In genomic region chr15:12832599-12832998, GRCm38 (mm10) we compare ENCODE assay signal across 30 mouse cellular contexts. TPM values are rescaled to one million over a fixed set of nuclear protein-coding genes. Genes with fewer than 3 reads are reported as not detected.
DNase-seq lines count a peak whose midpoint lies in the region; ATAC-seq and TF ChIP-seq lines count a peak whose summit lies in the region.
"Had no signal": no experiment of that assay in that cellular context is flagged by ENCODE, and none has a peak within 500 bp of the region (broad histone marks: within the 10 kb centered on the region; RNA-seq: fewer than 3 reads in every experiment).

No protein-coding gene starts in this region.

- DNase-seq in heart, adult 11 months: peak; percentile 57
- no peak for DNase-seq in heart, adult 9 months (ENCODE audit: low spot score in 2 of 2)
- no peak for DNase-seq in liver, embryonic 14.5 days (ENCODE audit: low read depth in 3 of 3, low spot score in 3 of 3)
- no peak for DNase-seq in liver, postnatal 0 days
- no peak for DNase-seq in adrenal gland, postnatal 4 days (ENCODE audit: low spot score in 2 of 2)
- DNase-seq in adrenal gland, postnatal 10 days: no peak
- DNase-seq: adrenal gland, adult 8-10 months; adrenal gland, postnatal 36 days; cerebellum, adult 11 months; cerebellum, adult 2 months; cerebellum, adult 9-11 months; cerebellum, postnatal 25 days; forebrain, postnatal 0 days; gastrocnemius, adult 2 months; gastrocnemius, postnatal 14 days; heart, adult 18-20 months; heart, postnatal 14 days; heart, postnatal 4 days had no signal

- H3K27ac ChIP-seq in liver, embryonic 14.5 days: no peak overlapping the region
- no peak overlapping the region for H3K27ac ChIP-seq in liver, postnatal 0 days (ENCODE audit: low read depth)
- H3K27ac ChIP-seq: embryonic facial prominence, embryonic 12.5 days; embryonic facial prominence, embryonic 15.5 days; forebrain, embryonic 10.5 days; forebrain, embryonic 13.5 days; gastrocnemius, adult 2 months; heart, embryonic 10.5 days; heart, embryonic 13.5 days; hindbrain, embryonic 14.5 days; hindbrain, postnatal 0 days had no signal

- H3K27me3 ChIP-seq in liver, embryonic 14.5 days (ENCODE audit: control insufficient read depth, insufficient read depth, low read length): no peaks in the 10 kb centered on the region
- no peaks in the 10 kb centered on the region for H3K27me3 ChIP-seq in liver, postnatal 0 days (ENCODE audit: insufficient read depth, low read length)
- H3K27me3 ChIP-seq: embryonic facial prominence, embryonic 12.5 days; embryonic facial prominence, embryonic 15.5 days; forebrain, embryonic 13.5 days; heart, embryonic 13.5 days had no signal

- TF ChIP-seq CTCF in liver, embryonic 14.5 days (IDR thresholded peaks at IDR 0.05; ENCODE audit: low read depth): no peak
- TF ChIP-seq CTCF in liver, postnatal 0 days (IDR thresholded peaks at IDR 0.05; ENCODE audit: low read depth): no peak

- no peak overlapping the region for H3K9ac ChIP-seq in liver, embryonic 14.5 days (replicated peaks)
- H3K9ac ChIP-seq in liver, postnatal 0 days (replicated peaks): no peak overlapping the region
- H3K9ac ChIP-seq: embryonic facial prominence, embryonic 12.5 days; embryonic facial prominence, embryonic 15.5 days; forebrain, embryonic 13.5 days; forebrain, postnatal 0 days; heart, embryonic 13.5 days; hindbrain, embryonic 14.5 days had no signal

- H3K4me2 ChIP-seq in liver, embryonic 14.5 days (ENCODE audit: low read depth): no peak overlapping the region
- H3K4me2 ChIP-seq in liver, postnatal 0 days (ENCODE audit: low read depth, low read length): no peak overlapping the region
- H3K4me2 ChIP-seq: embryonic facial prominence, embryonic 12.5 days; embryonic facial prominence, embryonic 15.5 days; forebrain, embryonic 13.5 days; heart, embryonic 13.5 days; hindbrain, embryonic 14.5 days had no signal

- no peak overlapping the region for H3K4me3 ChIP-seq in liver, embryonic 14.5 days (ENCODE audit: insufficient read depth in 1 of 2, low read depth in 2 of 2, low read length in 2 of 2)
- H3K4me3 ChIP-seq in liver, postnatal 0 days (ENCODE audit: low read depth, low read length): no peak overlapping the region
- H3K4me3 ChIP-seq: embryonic facial prominence, embryonic 12.5 days; embryonic facial prominence, embryonic 15.5 days; erythroblast, embryonic 14.5 days; forebrain, embryonic 10.5 days; forebrain, embryonic 13.5 days; gastrocnemius, adult 2 months; heart, embryonic 10.5 days; heart, embryonic 13.5 days had no signal

- peaks cover 3 to 13% of the 10 kb centered on the region in 2 experiments; a peak in 3 of 4 replicates for H3K4me1 ChIP-seq in liver, embryonic 14.5 days (replicated peaks; ENCODE audit: control insufficient read depth in 2 of 2, insufficient read depth in 2 of 2, low read length in 1 of 2)
- H3K4me1 ChIP-seq in liver, postnatal 0 days (ENCODE audit: insufficient read depth): no peaks in the 10 kb centered on the region
- H3K4me1 ChIP-seq: embryonic facial prominence, embryonic 12.5 days; embryonic facial prominence, embryonic 15.5 days; forebrain, embryonic 10.5 days; forebrain, embryonic 13.5 days; heart, embryonic 10.5 days; heart, embryonic 13.5 days had no signal

- H3K9me3 ChIP-seq in liver, embryonic 14.5 days (ENCODE audit: control insufficient read depth, low read length): no peaks in the 10 kb centered on the region
- H3K9me3 ChIP-seq in liver, postnatal 0 days (ENCODE audit: low read length): no peaks in the 10 kb centered on the region
- H3K9me3 ChIP-seq: embryonic facial prominence, embryonic 12.5 days; embryonic facial prominence, embryonic 15.5 days; forebrain, embryonic 10.5 days; forebrain, embryonic 13.5 days; heart, embryonic 10.5 days; heart, embryonic 13.5 days had no signal

- 95% methylated on average over 4 of the region's 4 CpGs for WGBS in liver, embryonic 14.5 days (ENCODE audit: insufficient replicate concordance)
- 87% methylated on average over 4 of the region's 4 CpGs for WGBS in liver, postnatal 0 days (ENCODE audit: insufficient replicate concordance)

- TF ChIP-seq EP300 in liver, embryonic 14.5 days (IDR thresholded peaks at IDR 0.05; ENCODE audit: low read depth): no peak
- no peak for TF ChIP-seq EP300 in liver, postnatal 0 days (IDR thresholded peaks at IDR 0.05; ENCODE audit: low read depth)

- peak; percentile 41 for ATAC-seq in liver, embryonic 14.5 days (ENCODE audit: insufficient read depth)
- ATAC-seq in liver, postnatal 0 days: no peak
- peak; percentile 75 for ATAC-seq in erythroid progenitor cell, adult 5-6 weeks (replicated peaks; ENCODE audit: low FRiP score, poor library complexity, severe bottlenecking)
- ATAC-seq: activated CD4-positive, CD25-positive, alpha-beta regulatory T cell, adult 4 months; forebrain, embryonic 13.5 days; forebrain, postnatal 0 days; inflammation-experienced regulatory T-cells, adult 6 months had no signal

- H3K36me3 ChIP-seq in liver, embryonic 14.5 days (replicated peaks; ENCODE audit: control insufficient read depth, insufficient read depth, low read depth): peaks cover 40% of the 10 kb centered on the region
- peaks cover 39% of the 10 kb centered on the region for H3K36me3 ChIP-seq in liver, postnatal 0 days (replicated peaks; ENCODE audit: insufficient read depth, low read length)

RNA-seq across cellular contexts. Expression of gene Drosha, which starts 8.0 kb away (rescaled TPM):
- 6.6 and 8.8 TPM in 2 replicates for polyA plus RNA-seq in liver, embryonic 14.5 days (2012; rRNA removed)
- polyA plus RNA-seq in liver, embryonic 14.5 days (2014; fragmentation: Nextera tagmentation; extraction: Ambion mirVana): 13.5 and 16.8 TPM in 2 replicates
- 4.5 and 5.2 TPM in 2 replicates for polyA plus RNA-seq in liver, postnatal 0 days (2015; fragmentation: Nextera tagmentation; extraction: Ambion mirVana)
- total RNA-seq in erythroid progenitor cell, adult 5-6 weeks (2015; ENCODE audit: low replicate concordance): 22.7 and 33.5 TPM in 2 replicates
- 22.1 and 37.8 TPM in 2 replicates for total RNA-seq in erythroid progenitor cell, adult 5-6 weeks (2017; ENCODE audit: low replicate concordance)
- 10 to 100 TPM; 41.0 to 49.2 TPM for total RNA-seq in adrenal gland, postnatal 4 days (2021)
- total RNA-seq in adrenal gland, postnatal 10 days (2021): 10 to 100 TPM; 26.0 to 36.2 TPM

RNA-seq across cellular contexts. Expression of gene 6030458C11Rik, which starts 8.2 kb away (rescaled TPM):
- 16.9 and 21.4 TPM in 2 replicates for polyA plus RNA-seq in liver, embryonic 14.5 days (2012; rRNA removed)
- 14.3 and 14.7 TPM in 2 replicates for polyA plus RNA-seq in liver, embryonic 14.5 days (2014; fragmentation: Nextera tagmentation; extraction: Ambion mirVana)
- polyA plus RNA-seq in liver, postnatal 0 days (2015; fragmentation: Nextera tagmentation; extraction: Ambion mirVana): 18.9 and 19.5 TPM in 2 replicates
- 39.4 and 44.7 TPM in 2 replicates for total RNA-seq in erythroid progenitor cell, adult 5-6 weeks (2015; ENCODE audit: low replicate concordance)
- total RNA-seq in erythroid progenitor cell, adult 5-6 weeks (2017; ENCODE audit: low replicate concordance): 37.5 and 39.1 TPM in 2 replicates
- 10 to 100 TPM; 18.4 to 18.8 TPM for total RNA-seq in adrenal gland, postnatal 4 days (2021)
- 10 to 100 TPM; 13.8 to 15.4 TPM for total RNA-seq in adrenal gland, postnatal 10 days (2021)
